Mouse (Mus musculus) heart, postnatal 10 days (tissue): ENCODE data around the gene Itfg2. TPM values are rescaled to one million over a fixed set of nuclear protein-coding genes. Genes with fewer than 3 reads are reported as not detected.

Source experiments
- total RNA-seq, 2 experiments: library from RNA; stranded (reverse); gene quantifications; 2 replicates each; pipeline ENCODE4 v1.2.3; 2021

Gene Itfg2
- total RNA-seq, 2 experiments from 2014 or later: 21.5 to 30.8 TPM

Other genes with a start within 250 kb of the Itfg2 start
- 1 to 10 TPM; 5.7 to 6.1 TPM for gene Tead4, start 124.1 kb downstream of the Itfg2 start, total RNA-seq
- 1 to 10 TPM; 8.7 to 8.9 TPM for gene Tulp3, start 69.1 kb downstream of the Itfg2 start, total RNA-seq
- 10 to 100 TPM; 14.7 to 15.3 TPM for gene Rhno1, start 62.0 kb downstream of the Itfg2 start, total RNA-seq
- 10 to 100 TPM; 10.4 to 14.1 TPM for gene Foxm1, start 62.0 kb downstream of the Itfg2 start, total RNA-seq
- not detected for gene Tex52, start 49.5 kb downstream of the Itfg2 start, total RNA-seq
- not detected for gene Gm44596, start 49.4 kb downstream of the Itfg2 start, total RNA-seq
- 1 to 10 TPM; 3.6 TPM for gene Nrip2, start 25.6 kb downstream of the Itfg2 start, total RNA-seq
- 100 to 1,000 TPM; 202 to 247 TPM for gene Fkbp4, start 13.7 kb upstream of the Itfg2 start, total RNA-seq
- gene Pzp, start 101.8 kb upstream of the Itfg2 start, total RNA-seq: 1 to 10 TPM in 1 of 2 experiments, under 1 TPM in 1; 0.50 to 1.3 TPM
- not detected for gene A2ml1, start 156.7 kb upstream of the Itfg2 start, total RNA-seq
- not detected for gene Klrb1a, start 198.6 kb upstream of the Itfg2 start, total RNA-seq
- gene Clec2h, start 237.5 kb upstream of the Itfg2 start, total RNA-seq: not detected